Mouse (Mus musculus): ENCODE results near the gene Ercc6. TPM values are rescaled to one million over a fixed set of nuclear protein-coding genes. Genes with fewer than 3 reads are reported as not detected.

Ercc6 gene
- polyA plus RNA-seq (2017; shearing (Covaris generic)): 42.8 TPM

DNA sequence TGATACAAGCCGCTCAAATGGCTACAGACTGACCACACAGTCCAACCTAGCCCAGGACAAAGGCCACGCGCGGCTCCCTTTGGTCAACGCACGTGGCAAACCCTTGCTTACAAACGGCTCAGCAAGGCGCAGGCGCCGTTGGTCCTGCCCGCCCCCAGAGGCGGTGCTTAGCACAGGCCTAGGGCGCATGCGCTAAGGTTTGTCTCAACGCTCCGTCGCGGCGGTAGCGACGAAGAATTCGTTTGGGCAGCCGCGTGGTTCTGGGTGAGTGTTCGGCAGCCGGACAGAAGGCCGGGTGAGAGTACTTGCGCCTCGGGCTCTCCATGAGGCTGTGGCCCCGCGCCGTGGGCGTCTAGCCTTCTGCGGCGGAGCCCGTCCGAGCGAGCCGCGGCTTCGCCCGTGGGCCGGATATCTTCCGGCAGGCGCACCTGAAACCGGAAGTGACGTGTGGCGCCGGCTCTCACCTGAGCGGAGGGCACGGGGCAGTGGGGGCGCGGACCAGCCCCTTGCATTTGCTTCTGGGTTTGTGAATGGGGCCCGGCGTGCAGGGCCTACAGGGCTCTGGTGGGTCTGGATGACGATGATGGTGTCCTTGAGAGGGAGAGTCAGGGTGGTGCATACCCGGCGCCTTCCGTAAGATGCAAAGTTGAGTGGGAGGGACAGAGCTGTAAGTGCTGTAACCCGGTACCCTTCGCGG is at the start of gene Ercc6:
TSS of gene Ercc6 (plus strand) at position 186 of the 697 bp plus-strand sequence.

DNA sequence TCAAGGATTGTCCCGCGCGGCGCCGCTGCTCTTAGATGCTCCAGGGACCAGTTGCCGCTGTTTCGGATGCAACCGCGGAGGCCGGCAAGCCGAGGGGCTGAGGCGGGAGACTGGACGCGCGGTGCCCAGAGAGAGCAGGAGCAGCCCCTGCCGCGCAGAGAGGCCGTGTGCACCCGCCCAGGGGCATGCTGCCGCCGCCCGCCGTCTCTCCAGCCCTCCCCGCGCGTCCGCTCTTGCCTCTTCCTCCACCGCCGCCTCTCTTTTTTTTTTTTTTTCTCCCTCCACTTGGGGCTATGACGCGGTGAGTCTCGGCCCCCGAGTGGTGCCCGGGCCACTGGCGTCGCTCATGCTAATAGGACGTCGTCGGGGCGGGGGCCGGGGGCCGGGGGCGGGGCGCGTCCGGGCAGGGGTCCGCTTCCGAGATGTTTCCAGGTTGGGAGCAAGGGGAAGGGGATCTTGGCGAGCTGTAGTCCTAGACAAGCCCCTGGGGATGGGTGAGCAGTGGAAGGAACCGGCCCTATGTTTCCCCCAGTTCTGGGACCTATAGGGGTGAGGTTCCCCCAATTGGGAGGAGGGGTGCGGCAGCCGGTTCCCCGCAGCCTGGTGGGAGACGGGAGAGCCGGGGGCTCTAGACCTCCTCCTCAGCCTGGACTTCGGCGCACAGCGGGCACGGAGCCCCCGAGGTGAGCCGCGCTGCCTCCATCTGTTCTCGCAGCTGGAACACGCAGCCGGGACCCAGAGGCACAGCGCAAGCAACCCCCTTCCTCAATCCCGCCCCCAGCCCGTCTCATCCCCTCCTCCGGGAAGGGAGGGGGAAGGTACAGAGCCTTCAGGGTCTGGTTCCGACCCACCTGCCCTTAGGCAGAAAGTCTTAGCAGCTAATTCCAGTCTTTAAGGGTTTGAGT is 48.5 kb upstream of the Ercc6 start, which contains the start of gene Slc18a3:
TSS of gene Slc18a3 (minus strand) at position 250 of the 905 bp plus-strand sequence.

DNA sequence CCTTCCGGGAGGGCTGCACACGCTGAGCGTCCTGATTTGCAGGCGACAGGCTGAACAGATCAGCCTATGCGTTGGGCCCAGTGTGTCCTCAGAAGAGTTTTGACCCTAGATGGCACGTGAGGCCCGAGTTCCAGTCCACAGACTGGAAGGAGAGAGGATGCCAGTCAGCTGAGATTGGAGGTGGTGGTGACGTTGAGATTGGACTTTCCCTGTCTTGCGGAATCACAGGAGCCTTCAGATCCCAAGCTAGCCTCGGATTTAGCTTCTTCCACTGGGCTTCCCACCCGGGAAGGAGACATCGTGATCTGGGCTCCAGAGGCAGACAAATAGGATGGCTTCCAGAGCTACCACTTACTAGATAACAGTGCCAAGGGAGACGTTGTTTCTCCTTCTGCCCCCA is 47.4 kb upstream of the Ercc6 start, which contains the start of gene Chat:
TSS of gene Chat (minus strand) at position 101 of the 400 bp plus-strand sequence.

DNA sequence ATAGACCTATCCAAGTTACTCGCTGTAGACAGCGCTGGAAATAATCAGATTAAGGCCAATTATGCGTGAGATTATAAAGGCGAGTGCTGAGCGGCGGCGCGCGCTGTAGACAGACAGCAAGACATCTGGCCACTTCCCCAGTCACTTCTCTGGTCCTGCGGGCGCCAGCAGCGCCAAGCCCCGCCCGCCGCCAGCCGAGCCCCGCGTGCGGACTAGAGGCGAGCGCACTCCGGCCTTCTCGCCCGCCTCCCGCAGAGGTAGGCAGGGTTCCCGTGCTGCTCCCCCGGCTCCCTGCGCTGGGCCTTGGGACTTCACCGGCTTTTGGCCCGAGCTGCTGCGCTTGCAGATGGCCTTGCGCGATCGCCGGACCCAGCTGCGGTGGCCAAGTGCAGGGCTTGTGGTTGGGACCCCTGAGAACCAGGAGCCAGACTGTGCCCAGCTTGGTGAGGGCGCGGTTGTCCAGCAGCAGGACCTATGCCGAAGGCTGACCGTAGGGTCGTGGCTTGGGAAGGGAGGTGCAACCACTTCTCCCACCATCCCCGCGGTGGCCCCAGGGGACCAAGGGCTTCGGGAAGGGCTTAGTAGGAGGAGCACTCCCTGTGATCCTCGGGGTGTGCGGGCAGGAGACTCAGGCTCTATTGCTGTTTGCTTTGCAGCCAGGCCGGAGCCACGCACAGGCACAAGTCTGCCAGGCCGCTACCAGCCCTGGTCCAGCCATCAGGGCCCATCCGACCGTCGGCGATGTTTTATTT is 86.1 kb downstream of the Ercc6 start, which contains the start of gene Prrxl1:
TSS of gene Prrxl1 (plus strand) at position 118 of the 752 bp plus-strand sequence.

Other genes starting within 250 kb of the Ercc6 start
- gene Ogdhl, start 191.5 kb upstream of the Ercc6 start, polyA plus RNA-seq (2017; shearing (Covaris generic)): 0.37 TPM
- gene 1700024G13Rik, start 125.1 kb upstream of the Ercc6 start, polyA plus RNA-seq (2017; shearing (Covaris generic)): not detected
- not detected for gene Slc18a3, start 48.7 kb upstream of the Ercc6 start, polyA plus RNA-seq (2017; shearing (Covaris generic))
- gene Chat, start 47.5 kb upstream of the Ercc6 start, polyA plus RNA-seq (2017; shearing (Covaris generic)): 0.26 TPM
- gene Prrxl1, start 85.9 kb downstream of the Ercc6 start, polyA plus RNA-seq (2017; shearing (Covaris generic)): not detected
- 0.06 TPM for gene 3425401B19Rik, start 171.8 kb downstream of the Ercc6 start, polyA plus RNA-seq (2017; shearing (Covaris generic))

All from effector memory CD4-positive, alpha-beta T cell, adult 5 months (primary cell).